4 mouse cellular contexts compared by ENCODE assay signal in genomic region chr17:12171666-12172065, GRCm38 (mm10).
"Had no signal": no experiment of that assay in that cellular context is flagged by ENCODE, and none has a peak within 500 bp of the region (broad histone marks: within the 10 kb centered on the region; RNA-seq: fewer than 3 reads in every experiment).

No protein-coding gene starts in this region.

- DNase-seq: gastrocnemius, adult 2 months; gastrocnemius, postnatal 10 days; liver; liver, embryonic 13.5 days had no signal
